Mouse (Mus musculus): Measurements from ENCODE around the gene Slc12a7.
A peak's percentile ranks its signal among the peaks of the same experiment; 100 is the strongest.
"Not testable (repeated sequence)": the region's sequence is repeated elsewhere in the genome, so short reads cannot be mapped to it uniquely, and the experiment has no call there.

Slc12a7 gene

DNA sequence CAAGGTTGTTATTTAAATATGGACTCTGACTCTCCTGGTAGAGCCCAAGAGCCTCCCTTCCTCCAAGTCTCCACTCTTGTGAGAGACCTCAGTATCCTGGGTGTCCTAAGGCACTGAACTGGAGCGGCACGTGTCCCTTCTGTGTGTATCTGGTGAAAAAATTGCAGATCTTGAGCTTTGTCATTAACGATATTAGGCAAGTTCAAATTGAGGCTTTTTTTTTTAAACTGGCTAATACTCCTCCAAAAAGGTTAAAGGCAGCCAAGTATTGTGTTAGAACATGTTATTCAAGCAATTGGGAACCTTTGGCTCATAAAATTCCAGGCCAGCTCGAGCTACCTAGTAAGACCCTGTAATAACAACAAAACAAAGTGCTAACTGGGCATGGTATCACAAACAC, 12.7 kb upstream of the Slc12a7 start:
- DNase-seq = no peak

DNA sequence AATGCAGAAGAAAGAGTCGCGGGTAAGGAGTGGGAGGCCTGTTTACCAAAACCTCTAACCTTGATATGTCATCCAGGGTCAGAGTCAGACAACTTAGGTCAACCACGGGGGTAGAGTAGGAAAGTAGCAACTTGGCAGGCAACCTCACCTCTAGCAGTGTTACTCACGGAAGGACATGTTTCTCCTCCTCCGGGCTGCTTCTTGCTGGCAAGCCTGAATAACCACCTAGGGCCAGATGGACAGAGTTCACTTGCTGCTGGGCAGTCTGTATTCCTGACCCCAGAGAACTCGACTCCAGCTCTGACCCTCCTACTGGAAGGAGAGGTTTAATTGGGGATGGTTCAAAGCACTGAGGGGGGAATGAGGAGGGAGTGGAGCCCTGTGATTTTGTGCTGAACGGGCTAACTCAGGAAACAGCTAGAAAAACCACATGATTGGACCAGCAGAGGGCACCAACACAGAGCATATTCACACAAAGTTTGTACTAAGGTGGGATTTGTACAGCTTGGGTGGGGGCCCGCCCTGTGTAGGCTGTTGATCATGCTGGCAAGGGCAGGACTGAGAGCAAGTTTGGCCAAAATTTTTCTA, 9.7 kb upstream of the Slc12a7 start:
- peak; percentile 83 for DNase-seq

DNA sequence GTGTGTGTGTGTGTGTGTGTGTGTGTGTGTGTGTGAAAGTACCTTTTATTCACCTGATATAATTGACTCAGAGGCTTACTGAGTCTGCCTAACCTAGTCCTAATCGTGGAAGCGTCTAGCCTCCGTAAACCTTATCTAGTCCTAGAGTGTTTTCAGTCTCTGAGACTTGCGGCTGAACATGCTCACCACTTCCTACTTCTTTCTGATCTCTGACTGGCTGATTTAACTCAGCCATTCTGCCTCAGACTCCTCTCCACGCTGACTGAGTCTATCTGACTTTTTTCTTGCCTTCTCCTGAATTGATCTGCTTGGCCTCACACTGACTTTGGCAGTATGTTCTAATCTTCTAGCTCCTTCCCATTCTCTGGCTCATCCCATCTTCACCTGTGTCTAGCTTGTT, 7.6 kb upstream of the Slc12a7 start:
- DNase-seq = peak; percentile 44

DNA sequence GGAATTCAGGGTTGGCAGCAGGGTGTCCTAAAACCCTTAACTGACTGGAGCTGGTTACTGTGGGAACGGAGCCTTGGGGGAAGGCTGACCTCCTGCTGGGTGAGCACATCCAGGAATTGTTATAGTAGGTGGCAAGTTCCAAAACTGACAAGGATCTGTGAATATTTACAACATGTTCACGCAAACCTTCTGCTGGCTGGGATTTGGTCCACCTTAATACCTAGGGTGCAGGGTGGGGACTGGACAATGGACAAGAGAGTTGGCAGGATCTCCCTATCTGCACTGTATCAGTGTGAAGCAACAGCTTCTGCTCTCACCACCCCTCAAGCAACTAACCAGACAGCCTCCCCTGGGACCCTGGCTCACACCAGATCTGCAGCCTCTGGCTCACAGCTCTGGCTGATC, 5.3 kb upstream of the Slc12a7 start:
- DNase-seq = no peak

GRCm38 (mm10) chr13:73728633-73729032, 4.3 kb upstream of the Slc12a7 start:
- no peak for DNase-seq

DNA sequence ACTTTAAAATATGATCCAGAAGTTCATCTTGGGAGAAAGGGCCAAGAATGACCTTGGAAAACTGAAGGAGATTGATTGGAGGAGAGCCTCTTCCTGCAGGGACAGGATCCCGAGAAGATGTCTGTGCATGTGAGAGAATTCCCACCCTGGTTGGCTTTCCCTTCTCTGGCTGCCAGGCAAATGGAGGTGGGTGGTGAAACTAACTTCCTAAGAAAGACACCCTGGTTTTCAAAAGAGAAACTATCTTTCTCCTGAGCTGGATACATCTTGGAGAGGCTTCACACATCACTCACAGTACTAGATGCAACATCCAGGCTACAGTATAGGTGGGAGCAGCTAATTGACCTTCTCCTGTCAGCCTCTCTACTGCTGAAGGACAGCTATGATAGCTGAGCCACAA, 2.0 kb upstream of the Slc12a7 start:
- DNase-seq = no peak

- DNase-seq = no peak
Measured at GRCm38 (mm10) chr13:73732235-73732634, 659 bp upstream of the Slc12a7 start.

DNA sequence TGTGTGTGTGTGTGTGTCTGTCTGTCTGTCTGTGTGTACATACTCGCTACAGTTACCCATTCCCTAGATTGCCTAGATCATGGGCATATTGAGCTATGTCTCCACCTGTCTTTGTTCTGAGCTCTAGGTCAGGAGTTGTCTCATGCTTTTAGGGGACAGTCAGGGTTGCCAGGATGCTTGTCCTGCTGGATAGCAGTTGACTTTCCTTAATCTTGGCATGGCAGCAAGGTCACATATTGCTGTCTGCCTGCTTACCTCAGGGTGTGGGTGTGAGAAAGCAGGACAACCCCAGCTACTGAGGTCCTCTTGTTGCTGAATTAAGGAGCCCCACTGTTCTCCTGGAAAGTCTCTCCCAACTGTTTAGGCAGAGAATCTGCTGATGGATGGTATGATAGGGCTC, 1.5 kb downstream of the Slc12a7 start:
- DNase-seq = no peak

GRCm38 (mm10) chr13:73735270-73735669, 2.4 kb downstream of the Slc12a7 start:
- DNase-seq = no peak

- DNase-seq = no peak
Measured at GRCm38 (mm10) chr13:73735928-73736327, 3.0 kb downstream of the Slc12a7 start.

DNA sequence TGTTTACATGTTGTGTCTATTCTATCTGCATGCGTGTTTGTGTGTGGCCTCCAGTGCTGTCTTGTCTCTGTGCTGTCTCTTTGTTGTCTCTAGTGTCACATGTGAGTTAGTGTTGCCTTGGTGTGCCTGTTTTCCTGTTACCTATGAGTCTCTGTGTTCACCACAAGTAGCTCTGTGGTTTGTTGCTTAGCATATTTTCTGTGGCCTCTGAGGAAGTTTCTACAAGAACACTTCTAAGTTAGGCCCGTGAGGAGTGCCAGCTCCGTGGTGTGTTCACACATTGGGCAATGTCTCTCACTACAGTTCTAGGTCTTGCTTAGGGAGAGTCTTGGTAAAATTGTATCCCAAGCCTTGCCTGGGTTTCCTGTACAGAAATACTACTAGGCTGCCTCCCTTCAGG, 4.0 kb downstream of the Slc12a7 start:
- peak; percentile 64 for DNase-seq

DNA sequence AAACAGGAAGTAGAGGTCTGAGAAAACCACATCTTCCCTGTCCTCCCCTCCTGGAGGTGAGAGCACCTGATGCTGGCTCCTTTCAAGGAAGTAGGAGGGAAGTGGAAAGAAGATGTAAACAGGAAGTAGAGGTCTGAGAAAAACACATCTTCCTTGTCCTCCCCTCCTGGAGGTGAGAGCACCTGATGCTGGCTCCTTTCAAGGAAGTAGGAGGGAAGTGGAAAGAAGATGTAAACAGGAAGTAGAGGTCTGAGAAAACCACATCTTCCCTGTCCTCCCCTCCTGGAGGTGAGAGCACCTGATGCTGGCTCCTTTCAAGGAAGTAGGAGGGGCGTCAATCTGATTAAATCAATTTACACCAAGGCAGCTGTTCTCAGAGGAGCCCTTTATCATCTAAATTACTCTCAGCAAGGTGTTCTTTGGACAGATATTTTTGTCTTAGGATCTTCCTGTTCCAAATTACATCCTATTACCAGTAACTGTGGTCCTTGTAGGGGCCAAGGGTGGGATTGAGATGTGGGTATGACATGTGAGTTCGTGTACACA, 7.6 kb downstream of the Slc12a7 start:
- DNase-seq = not testable (repeated sequence)

DNA sequence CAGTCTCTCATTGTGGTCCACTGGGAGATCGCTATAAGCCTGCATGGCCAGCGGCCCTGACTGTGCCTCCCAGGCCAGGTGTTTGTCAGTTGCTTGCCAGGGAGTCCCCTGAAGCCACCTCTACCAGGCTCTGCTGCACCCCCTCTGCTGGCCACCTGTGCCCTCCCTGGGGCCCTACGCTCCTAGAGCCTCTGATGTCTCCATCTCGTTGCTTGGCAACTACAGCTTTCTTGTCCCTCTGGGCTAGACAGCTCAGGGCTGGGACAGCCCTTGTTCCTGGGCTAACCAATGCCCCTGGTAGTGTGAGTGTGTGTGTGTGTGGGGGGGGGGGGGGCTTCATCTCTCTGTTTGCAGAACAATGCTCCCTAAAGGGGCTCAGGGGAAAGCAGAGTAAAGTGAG, 10.1 kb downstream of the Slc12a7 start:
- peak; percentile 84 for DNase-seq

DNA sequence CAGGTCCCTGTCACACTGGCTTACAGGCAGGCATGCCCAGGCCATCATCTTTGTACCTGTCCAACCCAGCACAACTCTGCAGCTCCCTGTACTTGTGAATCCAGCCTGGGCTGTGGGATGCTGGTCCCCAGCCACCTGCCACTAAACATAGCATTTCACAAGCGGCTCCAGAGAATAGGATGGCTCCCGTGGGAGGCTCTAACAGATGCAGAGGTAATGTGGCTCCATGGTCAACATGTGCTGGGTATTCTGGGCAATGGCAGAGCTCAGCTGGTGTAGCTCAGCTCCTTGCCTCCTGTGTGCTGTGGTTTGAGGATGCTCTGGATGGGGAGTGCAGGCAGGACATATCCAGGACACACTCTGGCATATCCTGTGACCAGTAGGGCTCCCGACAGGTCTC, 10.8 kb downstream of the Slc12a7 start:
- DNase-seq = no peak

DNA sequence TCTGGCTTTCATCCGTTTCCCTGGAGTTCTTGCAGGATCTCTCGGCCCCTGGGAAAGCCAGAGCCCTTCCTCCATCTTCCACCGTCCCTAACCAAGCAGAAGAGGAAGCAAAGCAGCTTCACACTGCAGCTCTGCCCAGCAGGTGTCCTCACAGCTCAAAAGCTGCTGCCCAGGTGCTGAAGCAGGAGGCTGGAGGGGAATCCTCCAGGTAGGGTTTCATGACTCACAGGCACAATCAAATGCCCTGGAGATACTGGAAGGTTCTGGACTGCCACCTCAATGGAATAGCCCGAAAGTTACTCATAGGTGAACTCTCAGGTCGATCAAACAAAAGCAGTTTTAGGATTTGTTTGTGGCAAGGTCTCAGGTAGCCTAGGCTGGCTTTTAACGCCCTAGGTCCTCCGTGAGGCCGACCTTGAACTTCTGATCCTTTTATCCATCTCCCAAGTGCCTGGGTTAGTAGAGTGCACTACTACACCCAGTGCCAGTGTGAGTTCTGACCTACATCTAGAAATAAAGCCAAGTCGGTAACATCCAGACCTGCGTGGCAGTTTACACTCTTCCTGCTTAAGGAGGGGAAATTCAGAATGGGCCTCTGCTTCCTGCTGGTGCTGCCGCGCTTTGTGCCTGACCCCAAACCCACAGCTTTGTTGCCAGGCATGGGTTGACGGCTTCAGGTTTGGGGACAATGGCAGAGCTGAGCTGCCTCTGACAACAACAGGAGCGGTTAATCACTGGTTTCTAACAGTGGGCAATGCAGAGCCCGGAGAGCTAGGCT, 16.0 kb downstream of the Slc12a7 start:
- DNase-seq = peak; percentile 79

DNA sequence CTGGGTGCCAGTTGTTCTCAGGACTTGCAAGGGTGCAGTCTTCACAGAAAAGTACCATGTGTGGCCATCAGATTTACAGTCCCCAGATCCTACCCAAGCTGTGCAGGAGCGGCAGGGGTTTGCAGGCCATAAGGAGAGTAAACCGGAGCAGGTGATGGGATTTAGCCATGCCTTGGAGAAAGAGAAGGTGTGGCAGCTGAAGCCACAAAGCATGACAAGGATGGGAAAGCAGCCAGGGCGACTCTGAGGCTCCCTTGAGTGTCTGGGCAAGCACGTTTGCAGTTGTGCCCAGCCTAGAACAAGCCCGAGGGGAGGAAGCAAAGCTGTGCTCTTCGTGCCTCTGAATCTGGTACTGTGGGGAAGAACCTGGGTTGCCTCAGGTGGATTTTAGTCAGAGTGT, 17.5 kb downstream of the Slc12a7 start:
- DNase-seq = no peak

GRCm38 (mm10) chr13:73751284-73751683, 18.4 kb downstream of the Slc12a7 start:
- no peak for DNase-seq

GRCm38 (mm10) chr13:73755809-73756208, 22.9 kb downstream of the Slc12a7 start:
- no peak for DNase-seq

DNA sequence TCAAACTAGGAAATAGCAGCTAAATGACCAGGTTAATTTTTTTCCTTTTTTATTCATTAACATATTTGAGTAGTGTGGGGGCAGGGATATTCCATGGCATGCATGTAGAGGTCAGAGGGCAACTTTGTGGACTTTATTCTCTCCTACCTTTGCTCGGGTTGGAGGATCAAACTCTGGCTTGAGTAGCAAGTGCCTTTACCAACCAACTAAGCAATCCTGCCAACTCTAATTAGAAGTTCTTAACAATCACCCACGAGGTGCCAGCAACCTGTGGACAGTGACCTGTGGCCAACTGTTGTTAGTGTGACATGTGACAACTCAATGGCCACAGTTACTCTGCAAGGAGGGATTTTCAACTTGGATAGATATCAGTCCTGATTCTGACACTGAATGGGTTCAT, 24.0 kb downstream of the Slc12a7 start:
- DNase-seq = no peak

GRCm38 (mm10) chr13:73757362-73757761, 24.5 kb downstream of the Slc12a7 start:
- DNase-seq = no peak

DNA sequence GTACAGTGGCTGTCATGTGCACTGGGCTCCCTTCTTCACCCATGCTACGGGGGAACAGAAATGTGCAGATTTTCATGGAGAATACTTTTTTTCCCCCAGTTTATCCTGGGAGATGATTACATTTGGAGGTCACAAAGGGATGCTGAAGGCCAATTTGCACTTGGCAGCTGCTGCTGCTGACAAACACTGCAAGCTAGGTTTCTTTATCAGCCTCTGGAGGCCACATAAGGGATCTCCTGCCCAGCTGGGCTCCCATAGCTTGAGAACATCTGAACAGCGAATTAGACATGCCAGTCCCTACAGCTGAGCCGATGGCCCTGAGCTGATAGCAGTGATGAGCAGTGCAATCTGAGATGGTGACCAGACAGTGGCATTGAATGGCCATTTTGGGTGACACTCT, 26.7 kb downstream of the Slc12a7 start:
- no peak for DNase-seq

DNA sequence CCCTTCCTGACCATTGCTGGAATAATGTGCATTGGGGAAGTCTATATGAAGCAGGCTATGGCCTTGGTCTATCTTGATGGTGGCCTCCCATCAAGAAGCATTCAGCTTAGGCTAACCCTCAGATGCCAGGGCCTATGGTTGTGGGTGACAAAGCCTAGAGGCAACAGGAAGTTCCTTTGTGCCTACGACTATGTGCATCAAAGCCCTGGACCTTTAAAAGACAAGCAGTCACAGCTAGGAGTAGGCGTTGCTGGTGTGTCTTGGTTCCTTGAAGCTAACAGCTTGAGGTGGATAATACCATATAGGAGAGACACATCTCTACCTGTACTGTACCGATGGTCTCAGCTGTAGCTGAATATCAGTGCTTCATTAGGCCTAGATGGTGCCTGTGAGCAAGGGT, 27.2 kb downstream of the Slc12a7 start:
- no peak for DNase-seq

DNA sequence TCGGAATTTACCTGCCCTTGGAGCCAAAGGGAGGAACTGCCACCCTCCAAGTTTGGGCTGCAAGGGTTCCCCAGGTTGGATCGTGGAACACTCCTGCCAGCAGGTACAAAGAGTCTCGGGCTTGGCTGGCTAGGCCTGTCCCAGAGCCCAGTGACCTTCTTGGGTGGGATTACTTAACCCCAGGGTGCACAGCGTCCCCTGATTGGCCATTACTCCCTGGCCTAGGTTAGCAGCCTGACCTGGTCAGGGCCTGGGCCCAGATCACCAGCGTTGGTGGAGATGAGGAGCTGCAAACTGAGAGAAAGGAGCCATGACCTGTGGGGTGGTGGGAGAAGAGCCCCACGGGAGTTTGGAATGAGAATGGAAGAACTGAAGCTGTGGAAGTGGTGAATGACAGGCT, 30.0 kb downstream of the Slc12a7 start:
- DNase-seq = no peak

GRCm38 (mm10) chr13:73763439-73764255, 30.8 kb downstream of the Slc12a7 start:
- DNase-seq = peak; percentile 97
